ENCODE assay signal across 27 mouse cellular contexts in the genomic region with DNA sequence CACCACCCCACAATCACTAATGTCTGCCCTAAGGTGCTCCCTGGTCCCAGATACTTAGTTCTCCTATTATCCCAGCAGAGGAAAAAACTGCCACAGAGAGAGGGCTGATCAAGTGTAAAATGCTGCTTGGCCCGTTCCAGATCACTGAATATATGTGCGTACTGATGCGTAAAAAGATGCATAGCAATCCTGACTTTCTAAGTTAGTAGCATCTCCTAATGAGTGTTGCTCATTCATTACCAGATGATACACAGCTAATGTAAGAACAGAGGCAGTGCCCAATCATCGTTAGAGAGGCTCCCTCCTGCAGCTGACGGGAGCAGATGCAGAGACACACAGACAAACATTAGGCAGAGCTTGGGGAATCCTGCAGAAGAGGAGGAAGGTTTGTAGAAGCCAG.
A peak's percentile ranks its signal among the peaks of the same experiment; 100 is the strongest.
DNase-seq lines count a peak whose midpoint lies in the region; ATAC-seq and TF ChIP-seq lines count a peak whose summit lies in the region.
"Had no signal": no experiment of that assay in that cellular context is flagged by ENCODE, and none has a peak within 500 bp of the region (broad histone marks: within the 10 kb centered on the region; RNA-seq: fewer than 3 reads in every experiment).

No protein-coding gene starts in this region.

- WGBS in kidney, embryonic 15.5 days, result 84% methylated on average over 5 of the region's 5 CpGs
- 81% methylated on average over 5 of the region's 5 CpGs for WGBS in kidney, postnatal 0 days

- no peaks in the 10 kb centered on the region for H3K9me3 ChIP-seq in kidney, embryonic 15.5 days (replicated peaks)
- H3K9me3 ChIP-seq in kidney, postnatal 0 days (replicated peaks; ENCODE audit: low read length), result no peaks in the 10 kb centered on the region
- H3K9me3 ChIP-seq: embryonic facial prominence, embryonic 13.5 days; embryonic facial prominence, embryonic 15.5 days; forebrain, embryonic 13.5 days; forebrain, embryonic 15.5 days; G1E had no signal

- ATAC-seq in kidney, embryonic 15.5 days (replicated peaks; ENCODE audit: low FRiP score), result no peak
- no peak for ATAC-seq in kidney, postnatal 0 days (replicated peaks; ENCODE audit: low FRiP score, low read depth)
- ATAC-seq in erythroid progenitor cell, adult 5-6 weeks (replicated peaks; ENCODE audit: low FRiP score, poor library complexity, severe bottlenecking), result no peak
- ATAC-seq: CD4-positive, CD25-positive, alpha-beta regulatory T cell, adult 4 months; forebrain, embryonic 13.5 days; forebrain, embryonic 15.5 days had no signal

- H3K27ac ChIP-seq in kidney, embryonic 15.5 days, result peak overlapping the region; percentile 37
- 0 out of 2 replicates have a peak overlapping the region, but pooled peaks have one; percentile 1 for H3K27ac ChIP-seq in kidney, postnatal 0 days
- H3K27ac ChIP-seq: embryonic facial prominence, embryonic 13.5 days; embryonic facial prominence, embryonic 15.5 days; forebrain, embryonic 13.5 days; forebrain, embryonic 15.5 days had no signal

- H3K4me1 ChIP-seq in kidney, embryonic 15.5 days, result 0 out of 2 replicates have a peak, but pooled peaks cover 3% of the 10 kb centered on the region
- no peaks in the 10 kb centered on the region for H3K4me1 ChIP-seq in kidney, postnatal 0 days (replicated peaks; ENCODE audit: insufficient read depth, low read length)
- H3K4me1 ChIP-seq: embryonic facial prominence, embryonic 13.5 days; embryonic facial prominence, embryonic 15.5 days; forebrain, embryonic 13.5 days had no signal

- H3K36me3 ChIP-seq in kidney, embryonic 15.5 days, result no peaks in the 10 kb centered on the region
- no peaks in the 10 kb centered on the region for H3K36me3 ChIP-seq in kidney, postnatal 0 days (ENCODE audit: insufficient read depth, low read length)
- H3K36me3 ChIP-seq: embryonic facial prominence, embryonic 13.5 days; embryonic facial prominence, embryonic 15.5 days; forebrain, embryonic 15.5 days; G1E had no signal

- H3K4me2 ChIP-seq in kidney, embryonic 15.5 days, result no peak overlapping the region
- H3K4me2 ChIP-seq in kidney, postnatal 0 days (ENCODE audit: low read length), result no peak overlapping the region
- H3K4me2 ChIP-seq: embryonic facial prominence, embryonic 13.5 days; embryonic facial prominence, embryonic 15.5 days; forebrain, embryonic 13.5 days; forebrain, embryonic 15.5 days had no signal

- no peak for TF ChIP-seq CTCF in kidney, postnatal 0 days (IDR thresholded peaks at IDR 0.05; ENCODE audit: low read depth)

- H3K27me3 ChIP-seq in kidney, embryonic 15.5 days, result no peaks in the 10 kb centered on the region
- H3K27me3 ChIP-seq in kidney, postnatal 0 days (ENCODE audit: insufficient read depth, low read length), result no peaks in the 10 kb centered on the region
- H3K27me3 ChIP-seq: CH12.LX; embryonic facial prominence, embryonic 13.5 days; embryonic facial prominence, embryonic 15.5 days; forebrain, embryonic 13.5 days; forebrain, embryonic 15.5 days had no signal

- no peak overlapping the region for H3K9ac ChIP-seq in kidney, embryonic 15.5 days
- H3K9ac ChIP-seq in kidney, postnatal 0 days (ENCODE audit: low read depth, low read length), result no peak overlapping the region
- H3K9ac ChIP-seq: embryonic facial prominence, embryonic 13.5 days; embryonic facial prominence, embryonic 15.5 days; forebrain, embryonic 13.5 days; forebrain, embryonic 15.5 days had no signal

- peak; percentile 46 for DNase-seq in heart, adult 11 months
- DNase-seq in heart, adult 8-10 months (ENCODE audit: low spot score), result no peak
- DNase-seq in kidney, adult 8-10 months, result no peak
- no peak for DNase-seq in kidney, postnatal 0 days (ENCODE audit: low spot score)
- DNase-seq in kidney, postnatal 4 days, result no peak
- peak; percentile 72 for DNase-seq in retina, postnatal 1 day
- DNase-seq: adrenal gland, adult 2 months; adrenal gland, postnatal 10 days; adrenal gland, postnatal 25 days; B cell, adult 2 months; cerebellum, adult 11 months; cerebellum, adult 18-20 months; cerebellum, adult 8-10 months; cerebellum, adult 9-11 months; cerebellum, postnatal 14 days; cerebellum, postnatal 36 days; embryo, embryonic 11 days had no signal

- H3K4me3 ChIP-seq in kidney, embryonic 15.5 days (replicated peaks), result no peak overlapping the region
- no peak overlapping the region for H3K4me3 ChIP-seq in kidney, postnatal 0 days (replicated peaks; ENCODE audit: low read depth, low read length)
- H3K4me3 ChIP-seq: embryonic facial prominence, embryonic 13.5 days; embryonic facial prominence, embryonic 15.5 days; erythroblast, embryonic 14.5 days; forebrain, embryonic 13.5 days; forebrain, embryonic 15.5 days had no signal

Comparison
In these comparisons a context has a peak if more than half of its experiments do, and no peak if none do; other contexts are left out.
1. DNase-seq: peak in heart, adult 11 months (single experiment) and retina, postnatal 1 day (single experiment); none in heart, adult 8-10 months (single experiment), kidney, adult 8-10 months (0 of 2), kidney, postnatal 0 days (single experiment) and kidney, postnatal 4 days (0 of 2).